Mouse (Mus musculus): ENCODE data around the gene Klhl8. TPM values are rescaled to one million over a fixed set of nuclear protein-coding genes. Genes with fewer than 3 reads are reported as not detected.
"Not testable (repeated sequence)": the region's sequence is repeated elsewhere in the genome, so short reads cannot be mapped to it uniquely, and the experiment has no call there.

Gene Klhl8
- total RNA-seq (2021) (10 to 100 TPM; 15.2 to 17.7 TPM), polyA plus RNA-seq (2012; rRNA removed) (3.7 and 4.0 TPM in 2 replicates)
- long read RNA-seq, transcript Klhl8-201 (10 exons, 3,193 nt) = major isoform, 22 of 34 reads
- long read RNA-seq, partial matches to known transcripts = 1 of 34 reads
- long read RNA-seq, other reads (novel, unspliced or antisense) = 11 of 34 reads

- DNase-seq = peak; percentile 94
Observed at GRCm38 (mm10) chr5:103910748-103911409, at the start of gene Klhl8. TSS of gene Klhl8 (minus strand) at chr5:103911259.

- DNase-seq = no peak
Observed at GRCm38 (mm10) chr5:103954638-103955037, 43.6 kb upstream of the Klhl8 start.

- peak; percentile 35 for DNase-seq
Observed at GRCm38 (mm10) chr5:103953135-103954083, 42.4 kb upstream of the Klhl8 start.

GRCm38 (mm10) chr5:103950138-103950537 lies 39.1 kb upstream of the Klhl8 start:
- DNase-seq = not testable (repeated sequence)

GRCm38 (mm10) chr5:103943183-103943582 lies 32.1 kb upstream of the Klhl8 start:
- DNase-seq = no peak

GRCm38 (mm10) chr5:103939856-103940255 lies 28.8 kb upstream of the Klhl8 start:
- no peak for DNase-seq

GRCm38 (mm10) chr5:103939350-103939652 lies 28.2 kb upstream of the Klhl8 start:
- no peak for DNase-seq

- DNase-seq = no peak
Observed at GRCm38 (mm10) chr5:103938547-103939349, 27.7 kb upstream of the Klhl8 start.

- DNase-seq = peak; percentile 13
Observed at GRCm38 (mm10) chr5:103936906-103937589, 26.0 kb upstream of the Klhl8 start.

GRCm38 (mm10) chr5:103931924-103932323 lies 20.9 kb upstream of the Klhl8 start:
- not testable (repeated sequence) for DNase-seq

- DNase-seq = no peak
Observed at GRCm38 (mm10) chr5:103930511-103930910, 19.5 kb upstream of the Klhl8 start.

GRCm38 (mm10) chr5:103928196-103928550 lies 17.1 kb upstream of the Klhl8 start:
- no peak for DNase-seq

- DNase-seq = peak; percentile 86
Observed at GRCm38 (mm10) chr5:103927429-103928195, 16.6 kb upstream of the Klhl8 start.

- no peak for DNase-seq
Observed at GRCm38 (mm10) chr5:103926398-103926797, 15.3 kb upstream of the Klhl8 start.

- DNase-seq = no peak
Observed at GRCm38 (mm10) chr5:103923755-103924154, 12.7 kb upstream of the Klhl8 start.

- DNase-seq = no peak
Observed at GRCm38 (mm10) chr5:103923101-103923500, 12.0 kb upstream of the Klhl8 start.

- DNase-seq = no peak
Observed at GRCm38 (mm10) chr5:103922436-103922835, 11.4 kb upstream of the Klhl8 start.

GRCm38 (mm10) chr5:103919497-103919896 lies 8.4 kb upstream of the Klhl8 start:
- DNase-seq = no peak

- DNase-seq = no peak
Observed at GRCm38 (mm10) chr5:103918233-103918632, 7.2 kb upstream of the Klhl8 start.

GRCm38 (mm10) chr5:103917357-103917895 lies 6.4 kb upstream of the Klhl8 start:
- no peak for DNase-seq

Measured in adrenal gland, adult 2 months (tissue).